Mouse (Mus musculus): ENCODE results near the gene Rln3. TPM values are rescaled to one million over a fixed set of nuclear protein-coding genes. Genes with fewer than 3 reads are reported as not detected.

The Rln3 gene
- polyA plus RNA-seq, 1 experiment from 2014 or later = not detected

DNA sequence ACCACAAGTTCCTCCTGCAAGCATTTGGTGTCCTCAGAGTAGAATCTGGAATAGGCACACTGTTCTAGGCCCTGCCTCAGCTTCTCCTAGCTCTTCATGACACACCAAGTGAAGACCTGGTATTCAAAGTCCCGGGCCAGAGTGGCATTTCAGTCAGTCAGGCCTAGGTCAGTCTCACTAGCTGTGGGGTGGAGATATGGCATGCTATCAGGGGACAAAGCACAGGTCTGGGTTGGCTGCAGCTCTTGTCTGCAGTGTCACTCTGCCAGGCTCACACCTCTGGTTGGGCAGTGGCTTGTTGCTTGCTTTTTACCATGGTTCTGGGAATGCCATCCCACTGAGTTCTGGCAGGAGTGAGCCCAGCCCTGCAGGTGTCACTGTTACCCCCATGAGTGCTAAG, 31.6 kb upstream of the Rln3 start:
- 58% methylated on average over 1 of the region's 1 CpGs for WGBS (ENCODE audit: insufficient replicate concordance)
- no peak overlapping the region for H3K9ac ChIP-seq (ENCODE audit: low read depth, low read length)
- H3K4me3 ChIP-seq (ENCODE audit: low read depth, low read length) = no peak overlapping the region
- no peak overlapping the region for H3K4me2 ChIP-seq (ENCODE audit: low read depth, low read length)
- peaks cover 2% of the 10 kb centered on the region; the same call in 1 of the 2 replicates for H3K36me3 ChIP-seq (ENCODE audit: control insufficient read depth, insufficient read depth)
- H3K9me3 ChIP-seq (replicated peaks; ENCODE audit: control insufficient read depth, low read length) = no peaks in the 10 kb centered on the region
- H3K27ac ChIP-seq (ENCODE audit: low read length) = no peak overlapping the region
- H3K27me3 ChIP-seq (ENCODE audit: control insufficient read depth, insufficient read depth, low read depth, low read length) = no peaks in the 10 kb centered on the region
- ATAC-seq (ENCODE audit: low read depth) = no peak
- no peaks in the 10 kb centered on the region; the same call in 1 of the 2 replicates for H3K4me1 ChIP-seq (ENCODE audit: control insufficient read depth, low read depth, low read length)

- no peak overlapping the region for H3K4me3 ChIP-seq (ENCODE audit: low read depth, low read length)
- peaks cover 12% of the 10 kb centered on the region for H3K4me1 ChIP-seq (ENCODE audit: control insufficient read depth, low read depth, low read length)
- H3K4me2 ChIP-seq (ENCODE audit: low read depth, low read length) = no peak overlapping the region
- 62% methylated on average over 10 of the region's 10 CpGs for WGBS (ENCODE audit: insufficient replicate concordance)
- no peak overlapping the region for H3K9ac ChIP-seq (ENCODE audit: low read depth, low read length)
- H3K27ac ChIP-seq (ENCODE audit: low read length) = no peak overlapping the region
- no peaks in the 10 kb centered on the region; the same call in 1 of the 2 replicates for H3K36me3 ChIP-seq (ENCODE audit: control insufficient read depth, insufficient read depth)
- ATAC-seq (ENCODE audit: low read depth) = no peak
- H3K27me3 ChIP-seq (ENCODE audit: control insufficient read depth, insufficient read depth, low read depth, low read length) = no peaks in the 10 kb centered on the region
- no peaks in the 10 kb centered on the region for H3K9me3 ChIP-seq (replicated peaks; ENCODE audit: control insufficient read depth, low read length)
These were observed 28.6 kb upstream of the Rln3 start for GRCm38 (mm10) chr8:84073230-84073976.

- ATAC-seq (ENCODE audit: low read depth) = no peak
- H3K9ac ChIP-seq (ENCODE audit: low read depth, low read length) = no peak overlapping the region
- H3K4me1 ChIP-seq (ENCODE audit: control insufficient read depth, low read depth, low read length) = peaks cover 23% of the 10 kb centered on the region
- H3K4me3 ChIP-seq (ENCODE audit: low read depth, low read length) = no peak overlapping the region
- 78% methylated on average over 10 of the region's 10 CpGs for WGBS (ENCODE audit: insufficient replicate concordance)
- no peaks in the 10 kb centered on the region for H3K27me3 ChIP-seq (ENCODE audit: control insufficient read depth, insufficient read depth, low read depth, low read length)
- H3K36me3 ChIP-seq (ENCODE audit: control insufficient read depth, insufficient read depth) = no peaks in the 10 kb centered on the region; the same call in 1 of the 2 replicates
- no peak overlapping the region for H3K4me2 ChIP-seq (ENCODE audit: low read depth, low read length)
- H3K9me3 ChIP-seq (replicated peaks; ENCODE audit: control insufficient read depth, low read length) = no peaks in the 10 kb centered on the region
- no peak overlapping the region for H3K27ac ChIP-seq (ENCODE audit: low read length)
These were observed 27.5 kb upstream of the Rln3 start for GRCm38 (mm10) chr8:84072321-84072720.

DNA sequence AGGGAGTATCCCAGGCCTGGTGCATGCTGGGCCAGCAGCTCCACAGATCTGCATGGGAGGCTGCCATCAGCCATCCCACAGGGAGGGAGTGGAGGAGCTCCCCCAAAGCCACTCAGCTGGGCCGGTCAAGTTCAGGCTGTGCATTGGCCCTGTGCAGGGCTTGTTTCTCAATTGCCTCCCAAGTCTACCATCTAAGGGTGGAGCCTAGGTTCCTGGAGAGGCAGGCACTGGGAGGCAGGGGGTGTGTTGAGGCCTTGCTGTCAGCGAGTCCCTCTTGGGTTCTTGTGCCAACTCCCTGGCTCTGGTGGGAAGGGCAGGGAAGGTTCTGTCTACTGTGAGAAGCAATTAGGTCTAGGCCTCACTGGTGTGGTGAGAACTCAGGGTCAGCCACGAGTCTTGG, 27.1 kb upstream of the Rln3 start:
- H3K4me1 ChIP-seq (ENCODE audit: control insufficient read depth, low read depth, low read length) = peaks cover 23% of the 10 kb centered on the region
- 63% methylated on average over 3 of the region's 3 CpGs for WGBS (ENCODE audit: insufficient replicate concordance)
- H3K9me3 ChIP-seq (replicated peaks; ENCODE audit: control insufficient read depth, low read length) = no peaks in the 10 kb centered on the region
- no peak overlapping the region for H3K27ac ChIP-seq (ENCODE audit: low read length)
- H3K4me3 ChIP-seq (ENCODE audit: low read depth, low read length) = no peak overlapping the region
- H3K36me3 ChIP-seq (ENCODE audit: control insufficient read depth, insufficient read depth) = no peaks in the 10 kb centered on the region; the same call in 1 of the 2 replicates
- H3K27me3 ChIP-seq (ENCODE audit: control insufficient read depth, insufficient read depth, low read depth, low read length) = no peaks in the 10 kb centered on the region
- H3K9ac ChIP-seq (ENCODE audit: low read depth, low read length) = no peak overlapping the region
- ATAC-seq (ENCODE audit: low read depth) = no peak
- no peak overlapping the region for H3K4me2 ChIP-seq (ENCODE audit: low read depth, low read length)

- no peak overlapping the region for H3K9ac ChIP-seq (ENCODE audit: low read depth, low read length)
- no peak for ATAC-seq (ENCODE audit: low read depth)
- H3K4me3 ChIP-seq (ENCODE audit: low read depth, low read length) = no peak overlapping the region
- no peaks in the 10 kb centered on the region for H3K36me3 ChIP-seq (ENCODE audit: control insufficient read depth, insufficient read depth)
- peaks cover 23% of the 10 kb centered on the region for H3K4me1 ChIP-seq (ENCODE audit: control insufficient read depth, low read depth, low read length)
- H3K27ac ChIP-seq (ENCODE audit: low read length) = no peak overlapping the region
- no peaks in the 10 kb centered on the region for H3K27me3 ChIP-seq (ENCODE audit: control insufficient read depth, insufficient read depth, low read depth, low read length)
- H3K4me2 ChIP-seq (ENCODE audit: low read depth, low read length) = no peak overlapping the region
- H3K9me3 ChIP-seq (replicated peaks; ENCODE audit: control insufficient read depth, low read length) = no peaks in the 10 kb centered on the region
- 70% methylated on average over 2 of the region's 2 CpGs for WGBS (ENCODE audit: insufficient replicate concordance)
These were observed 25.9 kb upstream of the Rln3 start for GRCm38 (mm10) chr8:84070667-84071066.

GRCm38 (mm10) chr8:84070241-84070640, 25.4 kb upstream of the Rln3 start:
- peaks cover 27% of the 10 kb centered on the region for H3K4me1 ChIP-seq (ENCODE audit: control insufficient read depth, low read depth, low read length)
- H3K9ac ChIP-seq (ENCODE audit: low read depth, low read length) = no peak overlapping the region

GRCm38 (mm10) chr8:84069750-84070149, 24.9 kb upstream of the Rln3 start:
- Histone ChIP-seq H3K27ac (ENCODE audit: low read length) (no peak overlapping the region), H3K36me3 (ENCODE audit: control insufficient read depth, insufficient read depth) (no peaks in the 10 kb centered on the region), H3K4me2 (ENCODE audit: low read depth, low read length) (no peak overlapping the region), H3K9me3 (replicated peaks; ENCODE audit: control insufficient read depth, low read length) (no peaks in the 10 kb centered on the region), H3K4me1 (ENCODE audit: control insufficient read depth, low read depth, low read length) (peaks cover 28% of the 10 kb centered on the region), H3K27me3 (ENCODE audit: control insufficient read depth, insufficient read depth, low read depth, low read length) (no peaks in the 10 kb centered on the region), H3K4me3 (ENCODE audit: low read depth, low read length) (no peak overlapping the region), H3K9ac (ENCODE audit: low read depth, low read length) (no peak overlapping the region)
- ATAC-seq (ENCODE audit: low read depth) = no peak
- 74% methylated on average over 2 of the region's 2 CpGs for WGBS (ENCODE audit: insufficient replicate concordance)

More at GRCm38 (mm10) chr8:84070241-84070640, 25.4 kb upstream of the Rln3 start:
- no peaks in the 10 kb centered on the region for H3K36me3 ChIP-seq (ENCODE audit: control insufficient read depth, insufficient read depth)
- 58% methylated on average over 5 of the region's 5 CpGs for WGBS (ENCODE audit: insufficient replicate concordance)
- no peak overlapping the region for H3K27ac ChIP-seq (ENCODE audit: low read length)
- ATAC-seq (ENCODE audit: low read depth) = no peak
- H3K9me3 ChIP-seq (replicated peaks; ENCODE audit: control insufficient read depth, low read length) = no peaks in the 10 kb centered on the region
- H3K4me2 ChIP-seq (ENCODE audit: low read depth, low read length) = no peak overlapping the region
- no peak overlapping the region for H3K4me3 ChIP-seq (ENCODE audit: low read depth, low read length)
- H3K27me3 ChIP-seq (ENCODE audit: control insufficient read depth, insufficient read depth, low read depth, low read length) = no peaks in the 10 kb centered on the region

DNA sequence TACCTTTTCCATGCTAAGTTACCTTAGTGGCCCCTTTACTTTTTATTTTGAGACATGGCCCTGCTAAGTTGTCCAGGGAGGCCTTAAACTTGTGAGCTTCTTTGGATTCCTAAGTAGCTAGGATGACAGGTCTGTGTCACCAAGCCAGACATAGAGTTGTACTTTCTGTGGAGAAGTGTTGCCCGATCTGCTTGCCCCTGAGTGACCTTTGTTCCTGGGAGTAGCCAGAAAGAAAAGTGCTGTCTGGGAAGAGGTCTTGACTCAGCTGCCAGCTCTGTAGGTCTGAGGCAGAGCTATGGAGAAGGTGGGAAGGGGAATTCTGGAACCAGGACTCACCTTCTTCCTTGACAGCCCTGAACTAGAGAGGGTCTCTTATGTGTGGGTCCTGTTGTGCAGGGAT, 24.4 kb upstream of the Rln3 start:
- 44% methylated on average over 1 of the region's 1 CpGs for WGBS (ENCODE audit: insufficient replicate concordance)
- Histone ChIP-seq H3K9me3 (replicated peaks; ENCODE audit: control insufficient read depth, low read length) (no peaks in the 10 kb centered on the region), H3K4me1 (ENCODE audit: control insufficient read depth, low read depth, low read length) (peaks cover 28% of the 10 kb centered on the region), H3K27ac (ENCODE audit: low read length) (no peak overlapping the region), H3K27me3 (ENCODE audit: control insufficient read depth, insufficient read depth, low read depth, low read length) (no peaks in the 10 kb centered on the region), H3K4me3 (ENCODE audit: low read depth, low read length) (no peak overlapping the region), H3K4me2 (ENCODE audit: low read depth, low read length) (no peak overlapping the region), H3K36me3 (ENCODE audit: control insufficient read depth, insufficient read depth) (no peaks in the 10 kb centered on the region), H3K9ac (ENCODE audit: low read depth, low read length) (no peak overlapping the region)
- ATAC-seq (ENCODE audit: low read depth) = no peak

DNA sequence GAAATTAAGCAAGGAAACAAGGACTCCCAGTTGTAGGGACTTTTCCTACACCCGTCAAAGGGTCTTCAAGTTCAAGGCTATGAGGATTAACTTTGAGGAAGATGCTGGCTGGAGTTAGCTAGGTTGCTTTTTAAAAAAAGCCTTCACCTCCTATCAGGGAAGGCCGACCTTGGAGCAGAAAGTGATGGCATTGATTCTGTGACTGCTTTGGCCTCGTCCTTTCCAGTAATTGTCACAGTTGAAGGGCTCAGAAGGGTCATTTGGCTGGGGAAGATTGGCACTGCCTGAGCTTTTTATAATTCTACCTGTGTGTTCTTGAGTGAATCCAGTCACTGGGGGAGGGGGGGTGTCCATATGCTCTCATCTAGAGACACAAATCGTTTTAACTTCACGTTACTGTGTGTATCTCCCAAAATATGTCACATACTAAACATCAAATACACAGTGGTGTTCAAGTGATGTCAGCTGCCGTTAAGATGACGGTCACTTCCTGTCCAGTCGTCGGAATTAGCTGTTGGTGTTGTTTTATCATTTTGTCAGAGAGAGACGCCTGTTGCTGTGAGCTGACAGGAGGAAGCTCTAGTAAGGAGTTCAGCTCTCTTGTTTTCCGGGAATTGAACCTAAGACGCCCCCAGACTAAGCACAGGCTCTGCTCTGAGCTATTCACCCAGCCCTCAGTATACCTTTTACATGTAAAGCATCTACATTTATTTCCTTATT, 23.7 kb upstream of the Rln3 start:
- 37% methylated on average over 12 of the region's 12 CpGs for WGBS (ENCODE audit: insufficient replicate concordance)
- no peak overlapping the region for H3K4me2 ChIP-seq (ENCODE audit: low read depth, low read length)
- no peak for ATAC-seq (ENCODE audit: low read depth)
- H3K27ac ChIP-seq (ENCODE audit: low read length) = no peak overlapping the region; the same call in 1 of the 2 replicates
- H3K9me3 ChIP-seq (replicated peaks; ENCODE audit: control insufficient read depth, low read length) = no peaks in the 10 kb centered on the region
- no peak overlapping the region for H3K4me3 ChIP-seq (ENCODE audit: low read depth, low read length)
- peaks cover 30% of the 10 kb centered on the region for H3K4me1 ChIP-seq (ENCODE audit: control insufficient read depth, low read depth, low read length)
- H3K27me3 ChIP-seq (ENCODE audit: control insufficient read depth, insufficient read depth, low read depth, low read length) = no peaks in the 10 kb centered on the region
- no peak overlapping the region for H3K9ac ChIP-seq (ENCODE audit: low read depth, low read length)
- H3K36me3 ChIP-seq (ENCODE audit: control insufficient read depth, insufficient read depth) = no peaks in the 10 kb centered on the region

Measured in liver, embryonic 16.5 days (tissue).